Mouse (Mus musculus): ENCODE results near the gene Nek6. TPM values are rescaled to one million over a fixed set of nuclear protein-coding genes. Genes with fewer than 3 reads are reported as not detected.
A peak's percentile ranks its signal among the peaks of the same experiment; 100 is the strongest.

The Nek6 gene
- polyA plus RNA-seq, 1 experiment from 2014 or later: 43.7 TPM

- Histone ChIP-seq H3K27ac (replicated peaks) (peak overlapping the region; percentile 45; the same call in 1 of the 2 replicates), H3K9me3 (ENCODE audit: control insufficient read depth, low read length) (no peaks in the 10 kb centered on the region), H3K4me3 (ENCODE audit: low read depth, low read length) (no peak overlapping the region), H3K4me2 (replicated peaks; ENCODE audit: low read depth) (no peak overlapping the region), H3K36me3 (ENCODE audit: control insufficient read depth, insufficient read depth, low read length) (no peaks in the 10 kb centered on the region), H3K4me1 (replicated peaks; ENCODE audit: control insufficient read depth, insufficient read depth) (peaks cover 15% of the 10 kb centered on the region), H3K9ac (ENCODE audit: low read length) (no peak overlapping the region), H3K27me3 (ENCODE audit: control insufficient read depth, insufficient read depth, low read length) (no peaks in the 10 kb centered on the region)
- DNase-seq (ENCODE audit: low spot score): no peak
- no peak for TF ChIP-seq CTCF (IDR thresholded peaks at IDR 0.05; ENCODE audit: low read depth)
- no peak for TF ChIP-seq EP300 (optimal IDR thresholded peaks at IDR 0.05)
- WGBS: 44% methylated on average over 14 of the region's 14 CpGs
- no peak for ATAC-seq (ENCODE audit: low FRiP score, low TSS enrichment)
These were observed 24.2 kb downstream of the Nek6 start for GRCm38 (mm10) chr2:38535521-38536220.

- no peaks in the 10 kb centered on the region for H3K27me3 ChIP-seq (ENCODE audit: control insufficient read depth, insufficient read depth, low read length)
- H3K4me2 ChIP-seq (replicated peaks; ENCODE audit: low read depth): no peak overlapping the region
- H3K36me3 ChIP-seq (ENCODE audit: control insufficient read depth, insufficient read depth, low read length): no peaks in the 10 kb centered on the region
- H3K9me3 ChIP-seq (ENCODE audit: control insufficient read depth, low read length): no peaks in the 10 kb centered on the region
- no peak overlapping the region for H3K4me3 ChIP-seq (ENCODE audit: low read depth, low read length)
- 62% methylated on average over 8 of the region's 8 CpGs for WGBS
- ATAC-seq (ENCODE audit: low FRiP score, low TSS enrichment) (peak; percentile 47), DNase-seq (ENCODE audit: low spot score) (peak; percentile 60)
- H3K9ac ChIP-seq (ENCODE audit: low read length): 0 out of 2 replicates have a peak overlapping the region, but pooled peaks have one; percentile 8
- 0 out of 2 replicates have a peak overlapping the region, but pooled peaks have one; percentile 18 for H3K27ac ChIP-seq (replicated peaks)
- TF ChIP-seq EP300 (optimal IDR thresholded peaks at IDR 0.05) (no peak), CTCF (IDR thresholded peaks at IDR 0.05; ENCODE audit: low read depth) (no peak)
- H3K4me1 ChIP-seq (replicated peaks; ENCODE audit: control insufficient read depth, insufficient read depth): peaks cover 8% of the 10 kb centered on the region
These were observed 24.9 kb downstream of the Nek6 start for GRCm38 (mm10) chr2:38536331-38536731.

GRCm38 (mm10) chr2:38539677-38540076 lies 28.2 kb downstream of the Nek6 start:
- no peak for ATAC-seq (ENCODE audit: low FRiP score, low TSS enrichment)
- H3K4me1 ChIP-seq (replicated peaks; ENCODE audit: control insufficient read depth, insufficient read depth): peaks cover 5% of the 10 kb centered on the region

GRCm38 (mm10) chr2:38540666-38541065 lies 29.2 kb downstream of the Nek6 start:
- ATAC-seq (ENCODE audit: low FRiP score, low TSS enrichment) (no peak), DNase-seq (ENCODE audit: low spot score) (no peak)
- H3K4me2 ChIP-seq (replicated peaks; ENCODE audit: low read depth): no peak overlapping the region
- no peak overlapping the region for H3K27ac ChIP-seq (replicated peaks)
- 88% methylated on average over 6 of the region's 6 CpGs for WGBS
- no peak overlapping the region for H3K4me3 ChIP-seq (ENCODE audit: low read depth, low read length)
- no peaks in the 10 kb centered on the region for H3K36me3 ChIP-seq (ENCODE audit: control insufficient read depth, insufficient read depth, low read length)
- no peaks in the 10 kb centered on the region for H3K27me3 ChIP-seq (ENCODE audit: control insufficient read depth, insufficient read depth, low read length)
- H3K4me1 ChIP-seq (replicated peaks; ENCODE audit: control insufficient read depth, insufficient read depth): peaks cover 6% of the 10 kb centered on the region; the same call in 1 of the 2 replicates
- no peaks in the 10 kb centered on the region for H3K9me3 ChIP-seq (ENCODE audit: control insufficient read depth, low read length)
- no peak overlapping the region for H3K9ac ChIP-seq (ENCODE audit: low read length)
- TF ChIP-seq EP300 (optimal IDR thresholded peaks at IDR 0.05) (no peak), CTCF (IDR thresholded peaks at IDR 0.05; ENCODE audit: low read depth) (no peak)

More at GRCm38 (mm10) chr2:38539677-38540076, 28.2 kb downstream of the Nek6 start:
- Histone ChIP-seq H3K4me2 (replicated peaks; ENCODE audit: low read depth) (no peak overlapping the region), H3K9ac (ENCODE audit: low read length) (0 out of 2 replicates have a peak overlapping the region, but pooled peaks have one; percentile 13), H3K27ac (replicated peaks) (no peak overlapping the region), H3K36me3 (ENCODE audit: control insufficient read depth, insufficient read depth, low read length) (no peaks in the 10 kb centered on the region), H3K9me3 (ENCODE audit: control insufficient read depth, low read length) (no peaks in the 10 kb centered on the region), H3K4me3 (ENCODE audit: low read depth, low read length) (no peak overlapping the region), H3K27me3 (ENCODE audit: control insufficient read depth, insufficient read depth, low read length) (no peaks in the 10 kb centered on the region)
- DNase-seq (ENCODE audit: low spot score): no peak
- TF ChIP-seq CTCF (IDR thresholded peaks at IDR 0.05; ENCODE audit: low read depth) (no peak), EP300 (optimal IDR thresholded peaks at IDR 0.05) (no peak)
- WGBS: 89% methylated on average over 9 of the region's 9 CpGs

- 98% methylated on average over 3 of the region's 3 CpGs for WGBS
- no peak for ATAC-seq (ENCODE audit: low FRiP score, low TSS enrichment)
- H3K4me1 ChIP-seq (replicated peaks; ENCODE audit: control insufficient read depth, insufficient read depth): peaks cover 6% of the 10 kb centered on the region; the same call in 1 of the 2 replicates
These were observed 29.7 kb downstream of the Nek6 start for GRCm38 (mm10) chr2:38541101-38541500.

GRCm38 (mm10) chr2:38541570-38541969 lies 30.1 kb downstream of the Nek6 start:
- DNase-seq (ENCODE audit: low spot score): no peak
- H3K9me3 ChIP-seq (ENCODE audit: control insufficient read depth, low read length): no peaks in the 10 kb centered on the region
- TF ChIP-seq EP300 (optimal IDR thresholded peaks at IDR 0.05) (no peak), CTCF (IDR thresholded peaks at IDR 0.05; ENCODE audit: low read depth) (peak; percentile 13; the same call in 1 of the 2 replicates)
- H3K27ac ChIP-seq (replicated peaks): no peak overlapping the region
- H3K4me3 ChIP-seq (ENCODE audit: low read depth, low read length): no peak overlapping the region
- no peak overlapping the region for H3K9ac ChIP-seq (ENCODE audit: low read length)
- ATAC-seq (ENCODE audit: low FRiP score, low TSS enrichment): no peak
- H3K4me2 ChIP-seq (replicated peaks; ENCODE audit: low read depth): no peak overlapping the region
- 61% methylated on average over 1 of the region's 1 CpGs for WGBS
- H3K4me1 ChIP-seq (replicated peaks; ENCODE audit: control insufficient read depth, insufficient read depth): peaks cover 4% of the 10 kb centered on the region; the same call in 1 of the 2 replicates
- no peaks in the 10 kb centered on the region for H3K36me3 ChIP-seq (ENCODE audit: control insufficient read depth, insufficient read depth, low read length)
- no peaks in the 10 kb centered on the region for H3K27me3 ChIP-seq (ENCODE audit: control insufficient read depth, insufficient read depth, low read length)

More at GRCm38 (mm10) chr2:38541101-38541500, 29.7 kb downstream of the Nek6 start:
- no peak overlapping the region for H3K4me2 ChIP-seq (replicated peaks; ENCODE audit: low read depth)
- no peak overlapping the region for H3K27ac ChIP-seq (replicated peaks)
- H3K27me3 ChIP-seq (ENCODE audit: control insufficient read depth, insufficient read depth, low read length): no peaks in the 10 kb centered on the region
- no peak for DNase-seq (ENCODE audit: low spot score)
- no peak for TF ChIP-seq CTCF (IDR thresholded peaks at IDR 0.05; ENCODE audit: low read depth)
- no peak for TF ChIP-seq EP300 (optimal IDR thresholded peaks at IDR 0.05)
- H3K9me3 ChIP-seq (ENCODE audit: control insufficient read depth, low read length): no peaks in the 10 kb centered on the region
- no peaks in the 10 kb centered on the region for H3K36me3 ChIP-seq (ENCODE audit: control insufficient read depth, insufficient read depth, low read length)
- no peak overlapping the region for H3K9ac ChIP-seq (ENCODE audit: low read length)
- no peak overlapping the region for H3K4me3 ChIP-seq (ENCODE audit: low read depth, low read length)

Measured in stomach, postnatal 0 days (tissue).